Mouse (Mus musculus): ENCODE measurements around the gene Olfr1441.

GRCm38 (mm10) chr19:12460282-12461249 is 43.3 kb downstream of the Olfr1441 start, which contains the start of gene Mpeg1:
- no peak for TF ChIP-seq CTCF (IDR thresholded peaks at IDR 0.05; ENCODE audit: low read depth)
- TF ChIP-seq EP300 (IDR thresholded peaks at IDR 0.05; ENCODE audit: low read depth) = no peak
